Comparison of ENCODE assay signal across 16 mouse cellular contexts in the genomic region with DNA sequence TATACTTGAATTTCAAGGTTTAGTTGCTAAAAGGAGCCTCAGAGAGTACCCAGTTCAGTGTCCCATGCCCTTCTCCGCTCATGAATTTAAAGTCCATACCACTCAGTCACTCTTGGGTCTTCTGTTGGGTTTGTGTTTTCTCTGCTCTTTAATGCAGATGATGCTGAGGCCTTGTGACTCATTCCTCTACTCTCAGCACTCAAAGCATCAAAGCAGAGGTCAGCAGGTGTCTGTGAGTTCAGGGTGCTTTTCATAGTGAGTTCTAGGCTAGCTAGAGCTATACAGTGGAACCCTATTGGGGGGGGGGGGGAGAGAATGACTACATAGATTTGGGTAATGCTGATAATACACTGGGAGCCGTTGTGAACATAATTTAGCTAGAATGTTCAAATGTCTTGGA.
"Had no signal": no experiment of that assay in that cellular context is flagged by ENCODE, and none has a peak within 500 bp of the region (broad histone marks: within the 10 kb centered on the region; RNA-seq: fewer than 3 reads in every experiment).

No protein-coding gene starts in this region.

- H3K9me3 ChIP-seq: neural tube, embryonic 13.5 days; neural tube, embryonic 15.5 days; stomach, embryonic 15.5 days had no signal

- DNase-seq: retina, postnatal 1 day; right cerebral cortex, adult 18-20 months; right cerebral cortex, postnatal 14 days; right cerebral cortex, postnatal 25 days; right cerebral cortex, postnatal 4 days; spleen, adult 18-20 months; thymus, adult 18-20 months; thymus, adult 2 months; thymus, postnatal 14 days; thymus, postnatal 25 days; thymus, postnatal 36 days; thymus, postnatal 4 days had no signal

- H3K9ac ChIP-seq: neural tube, embryonic 13.5 days; neural tube, embryonic 15.5 days; stomach, embryonic 15.5 days had no signal

- H3K4me3 ChIP-seq: neural tube, embryonic 13.5 days; neural tube, embryonic 15.5 days; stomach, embryonic 15.5 days had no signal

- H3K27ac ChIP-seq: neural tube, embryonic 13.5 days; neural tube, embryonic 15.5 days; stomach, embryonic 15.5 days; stomach, postnatal 0 days had no signal

- H3K4me2 ChIP-seq: neural tube, embryonic 13.5 days; neural tube, embryonic 15.5 days; stomach, embryonic 15.5 days had no signal

- H3K27me3 ChIP-seq: neural tube, embryonic 13.5 days; neural tube, embryonic 15.5 days; stomach, embryonic 15.5 days had no signal
